10 mouse cellular contexts compared by ENCODE assay signal in genomic region chr5:35137510-35138182, GRCm38 (mm10). TPM values are rescaled to one million over a fixed set of nuclear protein-coding genes. Genes with fewer than 3 reads are reported as not detected.
DNase-seq lines count a peak whose midpoint lies in the region; ATAC-seq and TF ChIP-seq lines count a peak whose summit lies in the region.
"Had no signal": no experiment of that assay in that cellular context is flagged by ENCODE, and none has a peak within 500 bp of the region (broad histone marks: within the 10 kb centered on the region; RNA-seq: fewer than 3 reads in every experiment).

No protein-coding gene starts in this region.

- no peak for TF ChIP-seq CTCF in midbrain, postnatal 0 days (IDR thresholded peaks at IDR 0.05)

- 50% methylated on average over 13 of the region's 13 CpGs for WGBS in heart, embryonic 16.5 days
- 61% methylated on average over 13 of the region's 13 CpGs for WGBS in midbrain, postnatal 0 days

- intact Hi-C loops in heart, postnatal 14 days (cut with DNase I), result no loop called here

- H3K9me3 ChIP-seq in heart, embryonic 16.5 days (replicated peaks; ENCODE audit: control insufficient read depth, low read length), result no peaks in the 10 kb centered on the region
- no peaks in the 10 kb centered on the region for H3K9me3 ChIP-seq in midbrain, postnatal 0 days (ENCODE audit: low read length)
- H3K9me3 ChIP-seq: limb, embryonic 15.5 days had no signal

- H3K27me3 ChIP-seq in heart, embryonic 16.5 days (ENCODE audit: control insufficient read depth, insufficient read depth, low read length), result no peaks in the 10 kb centered on the region
- no peaks in the 10 kb centered on the region for H3K27me3 ChIP-seq in midbrain, postnatal 0 days (ENCODE audit: insufficient read depth, low read length)
- H3K27me3 ChIP-seq: limb, embryonic 15.5 days had no signal

- DNase-seq in heart, postnatal 14 days, result no peak
- DNase-seq in cerebellum, adult 9-11 months, result peak; percentile 69
- peak; percentile 93 for DNase-seq in layer of hippocampus, adult 11-12 months (ENCODE audit: low spot score)
- peak; percentile 69 for DNase-seq in midbrain, postnatal 0 days (ENCODE audit: low spot score)
- DNase-seq in kidney, adult 8-10 months, result no peak
- no peak for DNase-seq in lung, postnatal 25 days (ENCODE audit: low spot score)
- DNase-seq: gastrocnemius, postnatal 10 days had no signal

- H3K27ac ChIP-seq in heart, embryonic 16.5 days (ENCODE audit: low read length), result peak overlapping the region; percentile 70
- H3K27ac ChIP-seq in midbrain, postnatal 0 days (ENCODE audit: low read depth, low read length), result no peak overlapping the region
- H3K27ac ChIP-seq: limb, embryonic 15.5 days had no signal

- ATAC-seq in heart, embryonic 16.5 days (replicated peaks; ENCODE audit: extremely low read depth, insufficient read depth, low FRiP score), result peak; percentile 53; the same call in 1 of the 2 replicates
- peak; percentile 49 for ATAC-seq in midbrain, postnatal 0 days (ENCODE audit: low FRiP score)
- ATAC-seq in activated CD4-positive, CD25-positive, alpha-beta regulatory T cell, adult 4 months, result no peak

- no peak overlapping the region for H3K4me2 ChIP-seq in heart, embryonic 16.5 days (ENCODE audit: low read depth, low read length)
- H3K4me2 ChIP-seq in midbrain, postnatal 0 days (ENCODE audit: low read depth, low read length, poor library complexity, severe bottlenecking), result no peak overlapping the region
- H3K4me2 ChIP-seq: limb, embryonic 15.5 days had no signal

- H3K36me3 ChIP-seq in heart, embryonic 16.5 days (ENCODE audit: control insufficient read depth, insufficient read depth), result no peaks in the 10 kb centered on the region
- H3K36me3 ChIP-seq in midbrain, postnatal 0 days (ENCODE audit: insufficient read depth, low read length), result no peaks in the 10 kb centered on the region
- H3K36me3 ChIP-seq: limb, embryonic 15.5 days had no signal

- H3K9ac ChIP-seq in heart, embryonic 16.5 days (ENCODE audit: low read length), result no peak overlapping the region
- H3K9ac ChIP-seq in midbrain, postnatal 0 days (replicated peaks; ENCODE audit: low read length, poor library complexity, severe bottlenecking), result no peak overlapping the region
- H3K9ac ChIP-seq: limb, embryonic 15.5 days had no signal

- H3K4me3 ChIP-seq in heart, embryonic 16.5 days (ENCODE audit: low read length), result no peak overlapping the region
- H3K4me3 ChIP-seq in midbrain, postnatal 0 days (ENCODE audit: low read depth, low read length), result no peak overlapping the region
- H3K4me3 ChIP-seq: limb, embryonic 15.5 days had no signal

- peaks cover 15% of the 10 kb centered on the region for H3K4me1 ChIP-seq in heart, embryonic 16.5 days (ENCODE audit: control insufficient read depth, insufficient read depth, low read length)
- H3K4me1 ChIP-seq in midbrain, postnatal 0 days (ENCODE audit: insufficient read depth, low read length), result no peaks in the 10 kb centered on the region

RNA-seq across cellular contexts. Expression of gene Lrpap1, which starts 32.1 kb away (rescaled TPM):
- polyA plus RNA-seq in heart, embryonic 16.5 days (2015; fragmentation: Nextera tagmentation; extraction: Ambion mirVana), result 113 and 131 TPM in 2 replicates
- 10 to 100 TPM; 41.8 to 51.1 TPM for total RNA-seq in heart, postnatal 14 days (2021)
- total RNA-seq in midbrain, postnatal 0 days (2014; rRNA removed), result 78.9 and 89.1 TPM in 2 replicates
- polyA plus RNA-seq in midbrain, postnatal 0 days (2015; fragmentation: Nextera tagmentation; extraction: Ambion mirVana), result 177 and 189 TPM in 2 replicates
- polyA plus RNA-seq in activated CD4-positive, CD25-positive, alpha-beta regulatory T cell, adult 4 months (2017; shearing (Covaris generic)), result 10 to 100 TPM; 73.7 to 81.8 TPM

Comparison
In these comparisons a context has a peak if more than half of its experiments do, and no peak if none do; other contexts are left out.
1. DNase-seq: peak in cerebellum, adult 9-11 months (single experiment), layer of hippocampus, adult 11-12 months (single experiment) and midbrain, postnatal 0 days (single experiment); none in heart, postnatal 14 days (0 of 2), kidney, adult 8-10 months (0 of 2) and lung, postnatal 25 days (single experiment).